Mouse (Mus musculus) T-cell, adult 66 days (primary cell): ENCODE results near the gene Tnfsfm13. TPM values are rescaled to one million over a fixed set of nuclear protein-coding genes. Genes with fewer than 3 reads are reported as not detected.

Experiments
- total RNA-seq, 2 experiments: library from RNA; stranded (reverse); gene quantifications; 3 replicates in 1 of 2; 4 replicates in 1 of 2; pipeline ENCODE4 v1.2.4; 2023

Gene Tnfsfm13
- total RNA-seq: under 1 TPM in 1 of 2 experiments, not detected in 1; 0.36 TPM

DNA sequence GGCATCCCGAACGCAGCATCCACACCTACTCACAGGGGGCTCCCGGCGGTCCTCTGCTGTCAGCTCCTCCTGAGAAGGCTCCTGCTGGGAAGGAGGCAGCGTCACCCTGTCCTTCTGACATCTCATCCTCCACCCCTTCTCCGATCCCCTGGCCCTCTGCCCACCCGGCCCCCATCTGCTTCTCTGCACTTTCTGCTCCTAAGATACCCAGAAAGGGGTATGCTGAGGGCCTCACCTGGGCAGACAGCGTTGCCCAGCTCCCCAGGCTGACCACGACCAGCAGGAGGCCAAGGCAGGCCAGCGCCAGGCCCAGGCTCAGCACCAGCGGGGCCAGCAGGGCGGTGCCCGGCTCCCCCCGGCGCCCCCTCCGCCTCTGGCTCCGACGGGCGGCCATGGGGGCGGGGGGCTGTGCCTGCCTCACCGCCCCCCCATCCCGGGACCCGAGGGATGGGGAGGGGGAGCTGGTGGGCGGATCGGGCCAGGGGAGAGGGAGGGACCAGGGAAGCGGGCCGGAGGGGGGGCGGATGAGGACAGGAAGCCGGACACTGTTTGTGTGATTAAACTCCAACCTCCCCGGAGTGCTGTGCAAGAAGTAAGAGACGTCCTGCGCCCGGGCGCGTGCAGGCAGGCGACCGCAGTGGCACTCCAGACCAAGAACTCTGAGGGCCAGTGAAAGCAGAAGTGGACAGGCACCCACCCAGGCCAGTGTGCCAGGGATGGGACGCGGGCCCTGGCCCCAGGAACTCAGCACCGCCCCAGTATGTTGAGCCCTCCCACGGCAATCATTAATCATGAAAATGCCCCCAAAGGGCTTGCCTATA, at the start of gene Tnfsfm13, which contains the start of gene Tnfsf12:
Gene Tnfsfm13 (minus strand): TSS at position 738 of the 821 bp plus-strand sequence.
Gene Tnfsf12 (minus strand): TSS at position 489 of the 821 bp plus-strand sequence.

DNA sequence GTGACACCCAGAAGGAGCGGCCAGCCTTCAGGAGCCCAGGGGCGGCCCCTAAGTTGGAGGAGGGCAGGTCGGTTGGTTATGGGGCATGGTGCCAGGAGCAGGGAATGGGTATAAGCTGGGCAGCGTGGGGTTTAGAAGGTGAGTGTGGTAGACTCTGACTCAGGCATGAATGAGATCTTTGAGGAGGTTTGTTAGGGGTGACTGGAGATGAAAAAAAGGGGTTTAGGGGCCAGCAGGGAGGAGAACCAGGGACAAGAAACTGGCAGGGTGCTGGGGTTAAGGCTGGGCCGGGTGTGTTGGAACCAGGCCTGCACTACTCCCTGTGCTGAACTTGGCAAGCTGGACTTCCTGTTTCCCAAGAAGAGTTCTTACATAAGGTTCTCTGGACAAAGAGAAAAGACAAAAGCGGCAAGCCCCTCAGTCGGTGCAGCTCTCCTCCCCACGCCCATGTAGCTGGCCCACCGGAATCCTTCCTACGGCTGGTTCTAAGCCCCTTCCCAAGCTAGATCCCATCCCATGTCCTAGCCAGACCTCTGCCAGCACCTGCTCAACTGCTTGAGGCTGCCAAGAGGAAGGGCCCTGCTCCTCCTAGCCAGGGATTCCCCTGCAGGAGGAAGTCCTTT, 10.3 kb downstream of the Tnfsfm13 start, which contains the start of gene Tnfsf13:
Gene Tnfsf13 (minus strand): TSS at position 259 of the 623 bp plus-strand sequence.

DNA sequence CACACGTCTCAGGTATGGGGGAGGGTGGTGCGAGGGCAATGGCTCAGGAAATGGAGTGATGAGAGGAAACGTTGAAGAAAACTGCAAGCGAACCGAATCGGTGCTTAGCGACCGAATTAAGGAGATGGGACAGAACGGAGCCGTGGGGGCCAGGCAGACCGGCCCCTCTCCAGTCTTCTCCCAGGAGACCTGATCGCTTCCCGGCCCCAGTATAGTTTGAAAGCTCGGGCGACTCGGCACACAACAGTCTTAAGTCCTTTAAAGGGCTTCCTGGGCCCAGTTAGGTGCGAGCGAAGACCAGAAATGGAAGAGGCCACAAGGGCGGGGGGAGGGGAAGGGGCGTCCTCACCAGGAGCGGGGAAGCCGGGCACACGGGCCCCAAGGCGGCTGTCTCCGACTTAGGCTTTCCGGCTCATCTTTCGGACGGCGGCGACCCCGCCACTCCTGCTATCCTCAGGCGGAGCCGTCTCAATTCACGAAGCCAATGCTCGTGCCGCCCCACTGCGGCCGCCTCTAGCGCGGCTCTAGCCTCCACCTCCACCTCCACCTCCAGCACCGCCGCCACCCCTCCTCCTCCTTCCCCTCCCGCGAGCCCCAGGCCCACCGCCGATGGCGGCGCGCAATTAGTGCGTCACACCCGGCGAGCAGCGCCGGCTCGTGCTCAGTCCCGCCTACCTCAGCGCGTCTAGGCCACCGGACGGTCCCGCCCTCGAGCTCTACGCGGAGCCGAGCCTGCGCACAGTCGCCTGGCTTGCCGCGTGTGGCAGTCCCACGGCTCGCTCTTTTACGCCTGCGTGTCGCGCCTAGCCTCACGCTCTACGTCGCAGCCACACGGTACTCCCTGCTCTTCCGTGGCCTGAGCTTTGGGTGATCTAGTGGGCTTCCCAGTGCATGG, 14.3 kb downstream of the Tnfsfm13 start, which contains the start of gene Senp3:
Gene Senp3 (minus strand): TSS at position 771 of the 895 bp plus-strand sequence.

DNA sequence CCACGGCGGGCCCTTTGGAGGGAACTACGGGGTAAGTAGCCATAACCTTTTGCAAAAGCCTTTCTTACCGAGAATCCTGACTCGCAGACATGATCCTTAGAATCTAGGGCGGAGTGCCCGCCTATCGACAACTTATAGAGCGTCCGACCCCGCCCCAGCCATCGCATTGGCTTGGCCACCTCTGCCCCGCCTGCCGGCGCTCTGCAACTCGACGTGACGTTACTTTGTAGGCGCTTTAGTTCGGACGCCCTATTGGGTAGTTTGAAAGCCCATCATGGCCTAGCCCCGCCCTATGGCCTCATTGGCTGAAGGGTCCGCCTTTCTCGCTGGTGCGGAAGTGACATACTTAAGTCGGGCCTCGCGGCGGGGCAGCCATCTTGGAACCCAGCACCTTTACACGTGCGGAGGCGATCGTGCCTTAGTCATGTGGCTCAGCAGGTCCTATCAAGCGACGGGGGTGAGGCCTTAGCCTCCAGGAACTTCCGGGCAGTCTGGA, 23.6 kb downstream of the Tnfsfm13 start, which contains the start of gene Eif4a1:
Gene Eif4a1 (minus strand): TSS at position 213 of the 496 bp plus-strand sequence.

DNA sequence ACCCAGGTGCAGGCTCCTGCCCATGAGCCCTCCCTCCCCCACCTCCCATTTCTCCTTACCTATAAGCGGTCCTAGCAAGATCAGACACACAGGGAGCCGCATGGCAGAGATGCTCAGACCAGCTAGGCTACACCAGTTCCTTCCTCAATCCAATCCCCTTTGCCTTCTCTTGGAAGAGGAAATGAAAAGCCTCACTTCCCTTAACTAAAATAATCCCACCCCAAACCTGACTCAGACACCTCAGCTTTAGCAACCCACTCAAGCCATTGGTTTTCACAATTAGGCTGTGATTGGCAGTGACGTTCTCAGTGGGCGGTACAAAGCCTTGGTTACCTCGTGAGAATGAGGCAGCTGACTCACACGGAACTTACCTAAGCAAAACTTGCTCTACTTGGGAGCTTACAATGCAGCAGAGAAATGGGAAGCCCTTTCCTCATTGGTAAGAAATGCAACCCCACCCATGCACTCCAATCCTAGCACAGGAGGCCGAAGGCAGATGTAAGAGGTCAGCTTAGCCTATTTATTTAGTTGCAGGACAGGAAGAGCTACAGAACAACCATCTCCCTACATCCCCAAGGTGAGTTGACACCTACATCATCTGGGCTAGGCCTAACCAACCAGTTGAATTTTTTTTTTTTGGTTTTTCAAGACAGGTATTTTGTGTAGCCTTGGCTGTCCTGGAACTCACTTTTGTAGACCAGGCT, 29.8 kb downstream of the Tnfsfm13 start, which contains the start of gene Cd68:
Gene Cd68 (minus strand): TSS at position 193 of the 704 bp plus-strand sequence.

GRCm38 (mm10) chr11:69662213-69662966, 33.5 kb downstream of the Tnfsfm13 start, which contains the start of gene Mpdu1:
Mpdu1 (minus strand) TSS chr11:69662642.

DNA sequence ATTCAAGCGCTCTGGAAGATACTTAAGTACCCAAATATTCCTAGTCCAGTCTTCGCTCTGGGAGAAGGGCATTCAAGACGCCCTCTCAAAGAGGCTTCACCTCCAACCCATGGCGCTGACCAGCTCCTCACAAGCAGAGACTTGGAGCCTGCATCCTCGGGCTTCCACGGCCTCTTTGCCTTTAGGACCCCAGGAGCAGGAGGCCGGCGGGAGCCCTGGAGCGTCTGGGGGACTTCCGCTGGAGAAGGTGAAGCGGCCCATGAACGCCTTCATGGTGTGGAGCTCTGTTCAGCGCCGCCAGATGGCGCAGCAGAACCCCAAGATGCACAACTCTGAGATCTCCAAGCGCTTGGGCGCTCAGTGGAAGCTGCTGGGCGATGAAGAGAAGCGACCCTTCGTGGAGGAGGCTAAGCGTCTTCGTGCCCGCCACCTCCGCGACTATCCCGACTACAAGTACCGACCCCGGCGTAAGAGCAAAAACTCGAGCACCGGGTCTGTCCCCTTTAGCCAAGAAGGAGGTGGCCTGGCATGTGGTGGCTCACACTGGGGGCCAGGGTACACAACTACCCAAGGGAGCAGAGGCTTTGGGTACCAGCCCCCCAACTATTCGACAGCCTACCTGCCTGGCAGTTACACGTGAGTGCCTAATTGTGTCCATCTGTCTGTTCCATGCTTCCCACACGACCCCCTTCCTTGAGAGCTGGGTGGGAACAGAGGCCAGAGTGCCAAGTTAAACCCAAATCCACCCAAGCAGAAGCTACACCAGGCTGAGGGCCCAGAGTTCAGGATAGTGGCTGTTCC, 40.4 kb downstream of the Tnfsfm13 start, which contains the start of gene Sox15:
Gene Sox15 (plus strand): TSS at position 51 of the 801 bp plus-strand sequence.

Other genes starting within 250 kb of the Tnfsfm13 start
- gene Dnah2, start 147.0 kb downstream of the Tnfsfm13 start, total RNA-seq: under 1 TPM; 0.03 TPM
- gene Efnb3, start 135.9 kb downstream of the Tnfsfm13 start, total RNA-seq: 1 to 10 TPM in 1 of 2 experiments, under 1 TPM in 1; 0.86 to 1.5 TPM
- 10 to 100 TPM; 16.2 TPM for gene Wrap53, start 115.8 kb downstream of the Tnfsfm13 start, total RNA-seq
- 100 to 1,000 TPM; 146 to 161 TPM for gene Trp53, start 115.7 kb downstream of the Tnfsfm13 start, total RNA-seq
- gene Atp1b2, start 90.2 kb downstream of the Tnfsfm13 start, total RNA-seq: 1 to 10 TPM; 1.3 to 3.2 TPM
- not detected for gene Shbg, start 78.2 kb downstream of the Tnfsfm13 start, total RNA-seq
- not detected for gene Sat2, start 74.1 kb downstream of the Tnfsfm13 start, total RNA-seq
- 10 to 100 TPM; 77.7 to 93.7 TPM for gene Fxr2, start 63.1 kb downstream of the Tnfsfm13 start, total RNA-seq
- gene Sox15, start 40.8 kb downstream of the Tnfsfm13 start, total RNA-seq: under 1 TPM; 0.71 to 0.90 TPM
- gene Mpdu1, start 33.5 kb downstream of the Tnfsfm13 start, total RNA-seq: 10 to 100 TPM; 69.8 to 73.0 TPM
- gene Cd68, start 29.9 kb downstream of the Tnfsfm13 start, total RNA-seq: 10 to 100 TPM; 13.1 to 17.2 TPM
- gene Eif4a1, start 23.7 kb downstream of the Tnfsfm13 start, total RNA-seq: 100 to 1,000 TPM; 875 to 923 TPM
- 100 to 1,000 TPM in 1 of 2 experiments, 10 to 100 TPM in 1; 99.8 to 112 TPM for gene Senp3, start 14.0 kb downstream of the Tnfsfm13 start, total RNA-seq
- not detected for gene Tnfsf13, start 10.3 kb downstream of the Tnfsfm13 start, total RNA-seq
- gene Tnfsf12, start 249 bp downstream of the Tnfsfm13 start, total RNA-seq: 1 to 10 TPM in 1 of 2 experiments, under 1 TPM in 1; 0.47 to 1.3 TPM
- gene Polr2a, start 62.5 kb upstream of the Tnfsfm13 start, total RNA-seq: 100 to 1,000 TPM; 156 to 172 TPM
- gene Slc35g3, start 65.9 kb upstream of the Tnfsfm13 start, total RNA-seq: not detected
- gene Zbtb4, start 69.8 kb upstream of the Tnfsfm13 start, total RNA-seq: 10 to 100 TPM; 46.9 to 48.0 TPM
- 1 to 10 TPM; 3.7 to 4.6 TPM for gene Chrnb1, start 99.8 kb upstream of the Tnfsfm13 start, total RNA-seq
- gene Fgf11, start 105.8 kb upstream of the Tnfsfm13 start, total RNA-seq: not detected
- gene Tmem102, start 109.5 kb upstream of the Tnfsfm13 start, total RNA-seq: not detected
- gene Gm39566, start 119.2 kb upstream of the Tnfsfm13 start, total RNA-seq: not detected
- gene Spem2, start 122.4 kb upstream of the Tnfsfm13 start, total RNA-seq: not detected
- not detected for gene Spem1, start 126.1 kb upstream of the Tnfsfm13 start, total RNA-seq
- 1 to 10 TPM in 1 of 2 experiments, under 1 TPM in 1; 0.95 to 1.3 TPM for gene Nlgn2, start 141.7 kb upstream of the Tnfsfm13 start, total RNA-seq
- 10 to 100 TPM; 18.6 to 19.6 TPM for gene Tmem256, start 142.4 kb upstream of the Tnfsfm13 start, total RNA-seq
- gene Plscr3, start 150.3 kb upstream of the Tnfsfm13 start, total RNA-seq: 10 to 100 TPM; 13.7 to 17.8 TPM
- gene Tnk1, start 162.6 kb upstream of the Tnfsfm13 start, total RNA-seq: not detected
- not detected for gene Tmem95, start 181.9 kb upstream of the Tnfsfm13 start, total RNA-seq
- 1 to 10 TPM; 1.5 to 2.1 TPM for gene Kctd11, start 185.3 kb upstream of the Tnfsfm13 start, total RNA-seq
- gene Acap1, start 199.4 kb upstream of the Tnfsfm13 start, total RNA-seq: 100 to 1,000 TPM; 462 TPM
- gene 2810408A11Rik, start 204.9 kb upstream of the Tnfsfm13 start, total RNA-seq: 1 to 10 TPM; 3.5 to 3.6 TPM
- gene Neurl4, start 205.0 kb upstream of the Tnfsfm13 start, total RNA-seq: 10 to 100 TPM; 64.4 to 66.0 TPM
- 100 to 1,000 TPM; 132 to 133 TPM for gene Gps2, start 217.8 kb upstream of the Tnfsfm13 start, total RNA-seq
- 100 to 1,000 TPM; 389 to 417 TPM for gene Eif5a, start 225.9 kb upstream of the Tnfsfm13 start, total RNA-seq
- not detected for gene Ybx2, start 239.7 kb upstream of the Tnfsfm13 start, total RNA-seq